10 mouse cellular contexts compared by ENCODE assay signal in genomic region chr15:76976619-76977018, GRCm38 (mm10). TPM values are rescaled to one million over a fixed set of nuclear protein-coding genes. Genes with fewer than 3 reads are reported as not detected.
A peak's percentile ranks its signal among the peaks of the same experiment; 100 is the strongest.
DNase-seq lines count a peak whose midpoint lies in the region; ATAC-seq lines count a peak whose summit lies in the region.
"Had no signal": no experiment of that assay in that cellular context is flagged by ENCODE, and none has a peak within 500 bp of the region (broad histone marks: within the 10 kb centered on the region; RNA-seq: fewer than 3 reads in every experiment).

No protein-coding gene starts in this region.

- no peaks in the 10 kb centered on the region for H3K27me3 ChIP-seq in hindbrain, embryonic 11.5 days (ENCODE audit: control insufficient read depth, insufficient read depth, low read length)
- 0 out of 2 replicates have a peak, but pooled peaks cover 2% of the 10 kb centered on the region for H3K27me3 ChIP-seq in hindbrain, embryonic 13.5 days
- H3K27me3 ChIP-seq in midbrain, embryonic 11.5 days (ENCODE audit: control insufficient read depth, insufficient read depth, low read length): no peaks in the 10 kb centered on the region
- no peaks in the 10 kb centered on the region for H3K27me3 ChIP-seq in midbrain, embryonic 13.5 days
- H3K27me3 ChIP-seq in embryonic facial prominence, embryonic 13.5 days: no peaks in the 10 kb centered on the region
- no peaks in the 10 kb centered on the region for H3K27me3 ChIP-seq in neural tube, embryonic 11.5 days (ENCODE audit: control insufficient read depth, insufficient read depth, low read length)

- 43% methylated on average over 5 of the region's 5 CpGs for whole genome bisulfite sequencing in hindbrain, embryonic 11.5 days
- WGBS in hindbrain, embryonic 13.5 days: 27% methylated on average over 5 of the region's 5 CpGs
- 30% methylated on average over 5 of the region's 5 CpGs for WGBS in midbrain, embryonic 11.5 days
- WGBS in midbrain, embryonic 13.5 days: 13% methylated on average over 5 of the region's 5 CpGs
- 37% methylated on average over 5 of the region's 5 CpGs for WGBS in embryonic facial prominence, embryonic 13.5 days
- 40% methylated on average over 5 of the region's 5 CpGs for WGBS in neural tube, embryonic 11.5 days

- no peak overlapping the region for H3K27ac ChIP-seq in hindbrain, embryonic 11.5 days (ENCODE audit: low read depth, low read length)
- no peak overlapping the region for H3K27ac ChIP-seq in hindbrain, embryonic 13.5 days
- no peak overlapping the region for H3K27ac ChIP-seq in midbrain, embryonic 11.5 days (ENCODE audit: low read depth, low read length)
- H3K27ac ChIP-seq in midbrain, embryonic 13.5 days: no peak overlapping the region
- peak overlapping the region; percentile 28 for H3K27ac ChIP-seq in embryonic facial prominence, embryonic 13.5 days
- H3K27ac ChIP-seq in neural tube, embryonic 11.5 days (ENCODE audit: low read depth, low read length): no peak overlapping the region
- H3K27ac ChIP-seq: gastrocnemius, adult 2 months; liver, embryonic 12.5 days had no signal

- no peaks in the 10 kb centered on the region for H3K9me3 ChIP-seq in hindbrain, embryonic 11.5 days (ENCODE audit: control insufficient read depth, low read length)
- H3K9me3 ChIP-seq in hindbrain, embryonic 13.5 days: no peaks in the 10 kb centered on the region
- no peaks in the 10 kb centered on the region for H3K9me3 ChIP-seq in midbrain, embryonic 11.5 days (ENCODE audit: control insufficient read depth, low read length)
- no peaks in the 10 kb centered on the region for H3K9me3 ChIP-seq in midbrain, embryonic 13.5 days
- no peaks in the 10 kb centered on the region for H3K9me3 ChIP-seq in embryonic facial prominence, embryonic 13.5 days
- no peaks in the 10 kb centered on the region for H3K9me3 ChIP-seq in neural tube, embryonic 11.5 days (ENCODE audit: control insufficient read depth, low read length)
- H3K9me3 ChIP-seq: liver, embryonic 12.5 days had no signal

- ATAC-seq in hindbrain, embryonic 11.5 days (ENCODE audit: low FRiP score): peak; percentile 27; the same call in 1 of the 2 replicates
- no peak for ATAC-seq in hindbrain, embryonic 13.5 days (ENCODE audit: low FRiP score)
- ATAC-seq in midbrain, embryonic 11.5 days (ENCODE audit: low FRiP score): 0 out of 2 replicates have a peak, but pooled peaks have one; percentile 50
- ATAC-seq in midbrain, embryonic 13.5 days: no peak
- ATAC-seq in embryonic facial prominence, embryonic 13.5 days (ENCODE audit: insufficient number of reproducible peaks, insufficient read depth, low FRiP score, low TSS enrichment, low read depth): no peak
- ATAC-seq in neural tube, embryonic 11.5 days (ENCODE audit: insufficient read depth, low FRiP score, low TSS enrichment): no peak
- no peak for ATAC-seq in CD4-positive, CD25-positive, alpha-beta regulatory T cell, adult 4 months
- ATAC-seq: liver, embryonic 12.5 days had no signal

- no peak overlapping the region for H3K4me2 ChIP-seq in hindbrain, embryonic 11.5 days (replicated peaks; ENCODE audit: low read depth, low read length)
- H3K4me2 ChIP-seq in hindbrain, embryonic 13.5 days: no peak overlapping the region
- no peak overlapping the region for H3K4me2 ChIP-seq in midbrain, embryonic 11.5 days
- H3K4me2 ChIP-seq in midbrain, embryonic 13.5 days (replicated peaks): no peak overlapping the region
- H3K4me2 ChIP-seq in embryonic facial prominence, embryonic 13.5 days: no peak overlapping the region
- no peak overlapping the region for H3K4me2 ChIP-seq in neural tube, embryonic 11.5 days (ENCODE audit: low read depth)
- H3K4me2 ChIP-seq: liver, embryonic 12.5 days had no signal

- DNase-seq in hindbrain, embryonic 11.5 days (ENCODE audit: low spot score): peak; percentile 61
- DNase-seq in midbrain, embryonic 11.5 days (ENCODE audit: low spot score, missing footprints): peak; percentile 89
- peak; percentile 58 for DNase-seq in neural tube, embryonic 11.5 days (ENCODE audit: low spot score)
- no peak for DNase-seq in thymus, postnatal 36 days
- DNase-seq: gastrocnemius, adult 2 months had no signal

- H3K4me1 ChIP-seq in hindbrain, embryonic 11.5 days (replicated peaks; ENCODE audit: control insufficient read depth, insufficient read depth, low read length): no peaks in the 10 kb centered on the region; the same call in 1 of the 2 replicates
- peaks cover 13% of the 10 kb centered on the region for H3K4me1 ChIP-seq in hindbrain, embryonic 13.5 days (replicated peaks)
- H3K4me1 ChIP-seq in midbrain, embryonic 11.5 days (ENCODE audit: control insufficient read depth, insufficient read depth, low read length): peaks cover 7% of the 10 kb centered on the region
- peaks cover 20% of the 10 kb centered on the region for H3K4me1 ChIP-seq in midbrain, embryonic 13.5 days (replicated peaks)
- H3K4me1 ChIP-seq in embryonic facial prominence, embryonic 13.5 days: peaks cover 24% of the 10 kb centered on the region
- H3K4me1 ChIP-seq in neural tube, embryonic 11.5 days (ENCODE audit: control insufficient read depth, insufficient read depth, low read length): peaks cover 8% of the 10 kb centered on the region; the same call in 1 of the 2 replicates

- H3K36me3 ChIP-seq in hindbrain, embryonic 11.5 days (ENCODE audit: control insufficient read depth, insufficient read depth, low read length): no peaks in the 10 kb centered on the region
- no peaks in the 10 kb centered on the region for H3K36me3 ChIP-seq in hindbrain, embryonic 13.5 days
- no peaks in the 10 kb centered on the region for H3K36me3 ChIP-seq in midbrain, embryonic 11.5 days (ENCODE audit: control insufficient read depth, insufficient read depth, low read length)
- H3K36me3 ChIP-seq in midbrain, embryonic 13.5 days: no peaks in the 10 kb centered on the region
- no peaks in the 10 kb centered on the region for H3K36me3 ChIP-seq in embryonic facial prominence, embryonic 13.5 days
- no peaks in the 10 kb centered on the region for H3K36me3 ChIP-seq in neural tube, embryonic 11.5 days (ENCODE audit: control insufficient read depth, insufficient read depth, low read length)
- H3K36me3 ChIP-seq: liver, embryonic 12.5 days had no signal

- H3K4me3 ChIP-seq in hindbrain, embryonic 11.5 days (ENCODE audit: low read depth, low read length): no peak overlapping the region
- no peak overlapping the region for H3K4me3 ChIP-seq in hindbrain, embryonic 13.5 days
- no peak overlapping the region for H3K4me3 ChIP-seq in midbrain, embryonic 11.5 days (ENCODE audit: low read depth, low read length)
- H3K4me3 ChIP-seq in midbrain, embryonic 13.5 days (replicated peaks): no peak overlapping the region
- no peak overlapping the region for H3K4me3 ChIP-seq in embryonic facial prominence, embryonic 13.5 days
- H3K4me3 ChIP-seq in neural tube, embryonic 11.5 days (ENCODE audit: low read depth, low read length): no peak overlapping the region
- H3K4me3 ChIP-seq: gastrocnemius, adult 2 months; liver, embryonic 12.5 days had no signal

- no peak overlapping the region for H3K9ac ChIP-seq in hindbrain, embryonic 11.5 days (ENCODE audit: low read depth, low read length)
- no peak overlapping the region for H3K9ac ChIP-seq in hindbrain, embryonic 13.5 days
- no peak overlapping the region for H3K9ac ChIP-seq in midbrain, embryonic 11.5 days (ENCODE audit: low read length)
- no peak overlapping the region for H3K9ac ChIP-seq in midbrain, embryonic 13.5 days (replicated peaks)
- no peak overlapping the region for H3K9ac ChIP-seq in embryonic facial prominence, embryonic 13.5 days
- no peak overlapping the region for H3K9ac ChIP-seq in neural tube, embryonic 11.5 days (ENCODE audit: low read length)
- H3K9ac ChIP-seq: liver, embryonic 12.5 days had no signal

RNA-seq across cellular contexts. Expression of gene 1110038F14Rik, which starts 28.3 kb away (rescaled TPM):
- polyA plus RNA-seq in hindbrain, embryonic 11.5 days (2014; fragmentation: Nextera tagmentation; extraction: Ambion mirVana): 64.6 and 67.6 TPM in 2 replicates
- 53.2 and 57.8 TPM in 2 replicates for polyA plus RNA-seq in hindbrain, embryonic 13.5 days (2015; fragmentation: Nextera tagmentation; extraction: Ambion mirVana)
- polyA plus RNA-seq in midbrain, embryonic 11.5 days (2014; fragmentation: Nextera tagmentation; extraction: Ambion mirVana): 59.2 and 72.4 TPM in 2 replicates
- 56.7 and 57.4 TPM in 2 replicates for polyA plus RNA-seq in midbrain, embryonic 13.5 days (2015; fragmentation: Nextera tagmentation; extraction: Ambion mirVana)
- polyA plus RNA-seq in embryonic facial prominence, embryonic 13.5 days (2015; fragmentation: Nextera tagmentation; extraction: Ambion mirVana): 92.2 and 94.9 TPM in 2 replicates
- polyA plus RNA-seq in neural tube, embryonic 11.5 days (2014; fragmentation: Nextera tagmentation; extraction: Ambion mirVana): 66.2 and 66.5 TPM in 2 replicates
- polyA plus RNA-seq in CD4-positive, CD25-positive, alpha-beta regulatory T cell, adult 4 months (2017; shearing (Covaris generic)): 10 to 100 TPM; 63.8 to 72.5 TPM

RNA-seq across cellular contexts. Expression of gene Zfp647, which starts 51.4 kb away (rescaled TPM):
- 23.8 and 25.0 TPM in 2 replicates for polyA plus RNA-seq in hindbrain, embryonic 11.5 days (2014; fragmentation: Nextera tagmentation; extraction: Ambion mirVana)
- 21.6 and 25.2 TPM in 2 replicates for polyA plus RNA-seq in hindbrain, embryonic 13.5 days (2015; fragmentation: Nextera tagmentation; extraction: Ambion mirVana)
- 26.5 and 28.6 TPM in 2 replicates for polyA plus RNA-seq in midbrain, embryonic 11.5 days (2014; fragmentation: Nextera tagmentation; extraction: Ambion mirVana)
- polyA plus RNA-seq in midbrain, embryonic 13.5 days (2015; fragmentation: Nextera tagmentation; extraction: Ambion mirVana): 25.6 and 27.5 TPM in 2 replicates
- polyA plus RNA-seq in embryonic facial prominence, embryonic 13.5 days (2015; fragmentation: Nextera tagmentation; extraction: Ambion mirVana): 21.0 and 23.6 TPM in 2 replicates
- polyA plus RNA-seq in neural tube, embryonic 11.5 days (2014; fragmentation: Nextera tagmentation; extraction: Ambion mirVana): 27.2 and 28.2 TPM in 2 replicates
- polyA plus RNA-seq in CD4-positive, CD25-positive, alpha-beta regulatory T cell, adult 4 months (2017; shearing (Covaris generic)): 1 to 10 TPM in 1 of 2 experiments, under 1 TPM in 1; 1.00 to 1.4 TPM

Comparison
In these comparisons a context has a peak if more than half of its experiments do, and no peak if none do; other contexts are left out.
1. ATAC-seq: peak in hindbrain, embryonic 11.5 days (single experiment) and midbrain, embryonic 11.5 days (single experiment); none in hindbrain, embryonic 13.5 days (single experiment), midbrain, embryonic 13.5 days (single experiment), embryonic facial prominence, embryonic 13.5 days (single experiment), neural tube, embryonic 11.5 days (single experiment) and CD4-positive, CD25-positive, alpha-beta regulatory T cell, adult 4 months (single experiment).
2. DNase-seq: peak in hindbrain, embryonic 11.5 days (single experiment), midbrain, embryonic 11.5 days (single experiment) and neural tube, embryonic 11.5 days (single experiment); none in thymus, postnatal 36 days (0 of 2).